Comparison of ENCODE assay signal across 10 mouse cellular contexts in genomic region chr7:118777598-118778394, GRCm38 (mm10). TPM values are rescaled to one million over a fixed set of nuclear protein-coding genes. Genes with fewer than 3 reads are reported as not detected.
A peak's percentile ranks its signal among the peaks of the same experiment; 100 is the strongest.
DNase-seq lines count a peak whose midpoint lies in the region; ATAC-seq and TF ChIP-seq lines count a peak whose summit lies in the region.
"Had no signal": no experiment of that assay in that cellular context is flagged by ENCODE, and none has a peak within 500 bp of the region (broad histone marks: within the 10 kb centered on the region; RNA-seq: fewer than 3 reads in every experiment).

No protein-coding gene starts in this region.

- peaks cover 46% of the 10 kb centered on the region for H3K36me3 ChIP-seq in heart, postnatal 0 days (replicated peaks; ENCODE audit: control insufficient read depth, insufficient read depth, low read length)
- peaks cover 82% of the 10 kb centered on the region for H3K36me3 ChIP-seq in midbrain, embryonic 13.5 days
- peaks cover 81% of the 10 kb centered on the region for H3K36me3 ChIP-seq in intestine, postnatal 0 days (ENCODE audit: control insufficient read depth, insufficient read depth)

- no peaks in the 10 kb centered on the region for H3K27me3 ChIP-seq in heart, postnatal 0 days (ENCODE audit: control insufficient read depth, insufficient read depth, low read length)
- no peaks in the 10 kb centered on the region for H3K27me3 ChIP-seq in midbrain, embryonic 13.5 days
- H3K27me3 ChIP-seq in intestine, postnatal 0 days (replicated peaks; ENCODE audit: control insufficient read depth, insufficient read depth, low read length): no peaks in the 10 kb centered on the region
- H3K27me3 ChIP-seq: embryonic facial prominence, embryonic 12.5 days; limb, embryonic 13.5 days had no signal

- 58% methylated on average over 10 of the region's 10 CpGs for WGBS in heart, postnatal 0 days
- WGBS in midbrain, embryonic 13.5 days: 89% methylated on average over 10 of the region's 10 CpGs
- 83% methylated on average over 10 of the region's 10 CpGs for WGBS in intestine, postnatal 0 days

- H3K4me2 ChIP-seq in heart, postnatal 0 days (ENCODE audit: low read depth, low read length): no peak overlapping the region
- H3K4me2 ChIP-seq in midbrain, embryonic 13.5 days (replicated peaks): no peak overlapping the region
- no peak overlapping the region for H3K4me2 ChIP-seq in intestine, postnatal 0 days (replicated peaks; ENCODE audit: low read depth)
- H3K4me2 ChIP-seq: embryonic facial prominence, embryonic 12.5 days; limb, embryonic 13.5 days had no signal

- TF ChIP-seq CTCF in gastrocnemius, adult 2 months (IDR thresholded peaks at IDR 0.05): no peak
- no peak for TF ChIP-seq CTCF in heart, postnatal 0 days (IDR thresholded peaks at IDR 0.05; ENCODE audit: low read depth)
- no peak for TF ChIP-seq CTCF in intestine, postnatal 0 days (IDR thresholded peaks at IDR 0.05; ENCODE audit: low read depth)

- peak; percentile 63 for ATAC-seq in heart, postnatal 0 days (ENCODE audit: insufficient read depth, low read depth)
- no peak for ATAC-seq in midbrain, embryonic 13.5 days
- ATAC-seq in intestine, postnatal 0 days: no peak

- peak; percentile 36 for DNase-seq in gastrocnemius, adult 2 months
- no peak for DNase-seq in gastrocnemius, adult 18-20 months (ENCODE audit: low spot score)
- DNase-seq in heart, postnatal 0 days (ENCODE audit: low spot score): no peak
- DNase-seq in lung, postnatal 36 days: peak; percentile 66
- DNase-seq in urinary bladder, postnatal 10 days (ENCODE audit: low spot score): no peak

- intact Hi-C loops in gastrocnemius, adult 2 months (cut with DNase I): no loop called here

- TF ChIP-seq EP300 in heart, postnatal 0 days (IDR thresholded peaks at IDR 0.05; ENCODE audit: low read depth): no peak

- H3K4me3 ChIP-seq in gastrocnemius, adult 2 months: no peak overlapping the region
- H3K4me3 ChIP-seq in brown adipose tissue, adult 24 weeks (ENCODE audit: insufficient read depth, low read depth, low read length): no peak overlapping the region
- H3K4me3 ChIP-seq in heart, postnatal 0 days (ENCODE audit: low read depth, low read length): no peak overlapping the region
- no peak overlapping the region for H3K4me3 ChIP-seq in midbrain, embryonic 13.5 days (replicated peaks)
- H3K4me3 ChIP-seq in intestine, postnatal 0 days (ENCODE audit: low read depth, low read length): no peak overlapping the region
- H3K4me3 ChIP-seq: embryonic facial prominence, embryonic 12.5 days; limb, embryonic 13.5 days had no signal

- H3K4me1 ChIP-seq in brown adipose tissue, adult 24 weeks (ENCODE audit: control insufficient read depth, insufficient read depth, insufficient read length, low read length): peaks cover 25% of the 10 kb centered on the region
- peaks cover 8% of the 10 kb centered on the region; the same call in 1 of the 2 replicates for H3K4me1 ChIP-seq in heart, postnatal 0 days (ENCODE audit: control insufficient read depth, insufficient read depth)
- H3K4me1 ChIP-seq in midbrain, embryonic 13.5 days (replicated peaks): peaks cover 11% of the 10 kb centered on the region; the same call in 1 of the 2 replicates
- no peaks in the 10 kb centered on the region for H3K4me1 ChIP-seq in intestine, postnatal 0 days (replicated peaks; ENCODE audit: control insufficient read depth, insufficient read depth, low read length)
- H3K4me1 ChIP-seq: embryonic facial prominence, embryonic 12.5 days; limb, embryonic 13.5 days had no signal

- no peaks in the 10 kb centered on the region for H3K9me3 ChIP-seq in heart, postnatal 0 days (replicated peaks; ENCODE audit: control insufficient read depth, low read length)
- no peaks in the 10 kb centered on the region for H3K9me3 ChIP-seq in midbrain, embryonic 13.5 days
- H3K9me3 ChIP-seq in intestine, postnatal 0 days (ENCODE audit: control insufficient read depth): no peaks in the 10 kb centered on the region
- H3K9me3 ChIP-seq: embryonic facial prominence, embryonic 12.5 days; limb, embryonic 13.5 days had no signal

- peak overlapping the region; percentile 48 for H3K27ac ChIP-seq in gastrocnemius, adult 2 months
- peak overlapping the region; percentile 60 for H3K27ac ChIP-seq in brown adipose tissue, adult 24 weeks (replicated peaks; ENCODE audit: low read depth, low read length)
- peak overlapping the region; percentile 69 for H3K27ac ChIP-seq in heart, postnatal 0 days (ENCODE audit: low read depth)
- no peak overlapping the region for H3K27ac ChIP-seq in midbrain, embryonic 13.5 days
- H3K27ac ChIP-seq in intestine, postnatal 0 days (ENCODE audit: low read depth, low read length): no peak overlapping the region
- H3K27ac ChIP-seq: embryonic facial prominence, embryonic 12.5 days; limb, embryonic 13.5 days had no signal

- H3K9ac ChIP-seq in heart, postnatal 0 days (replicated peaks; ENCODE audit: low read depth, low read length): no peak overlapping the region
- H3K9ac ChIP-seq in midbrain, embryonic 13.5 days (replicated peaks): no peak overlapping the region
- H3K9ac ChIP-seq in intestine, postnatal 0 days (ENCODE audit: low read depth, low read length): no peak overlapping the region
- H3K9ac ChIP-seq: embryonic facial prominence, embryonic 12.5 days; limb, embryonic 13.5 days had no signal

RNA-seq across cellular contexts. Expression of gene Vps35l, which starts 37.8 kb away (rescaled TPM):
- total RNA-seq in gastrocnemius, adult 2 months (2021): 10 to 100 TPM; 18.3 to 19.2 TPM
- total RNA-seq in gastrocnemius, adult 18-20 months (2021): 10 to 100 TPM; 20.4 to 20.5 TPM
- 24.0 and 39.6 TPM in 2 replicates for polyA plus RNA-seq in brown adipose tissue, adult 24 weeks (2012; ENCODE audit: insufficient read depth, insufficient read length, missing spikeins)
- total RNA-seq in heart, postnatal 0 days (2014; rRNA removed; ENCODE audit: low replicate concordance): 43.4 and 63.8 TPM in 2 replicates
- polyA plus RNA-seq in heart, postnatal 0 days (2015; fragmentation: Nextera tagmentation; extraction: Ambion mirVana): 39.7 and 41.0 TPM in 2 replicates
- 94.0 and 97.5 TPM in 2 replicates for polyA plus RNA-seq in midbrain, embryonic 13.5 days (2015; fragmentation: Nextera tagmentation; extraction: Ambion mirVana)
- 55.3 and 57.8 TPM in 2 replicates for polyA plus RNA-seq in intestine, postnatal 0 days (2015; fragmentation: Nextera tagmentation; extraction: Ambion mirVana)

Comparison
In these comparisons a context has a peak if more than half of its experiments do, and no peak if none do; other contexts are left out.
1. DNase-seq: peak in gastrocnemius, adult 2 months (single experiment) and lung, postnatal 36 days (single experiment); none in gastrocnemius, adult 18-20 months (single experiment), heart, postnatal 0 days (single experiment) and urinary bladder, postnatal 10 days (single experiment).
2. H3K27ac ChIP-seq: peak in gastrocnemius, adult 2 months (single experiment), brown adipose tissue, adult 24 weeks (single experiment) and heart, postnatal 0 days (single experiment); none in midbrain, embryonic 13.5 days (single experiment) and intestine, postnatal 0 days (single experiment).